Mouse (Mus musculus): ENCODE data around the gene Tmem258.
A peak's percentile ranks its signal among the peaks of the same experiment; 100 is the strongest.

Tmem258 gene

GRCm38 (mm10) chr19:10184096-10184495 is 19.7 kb upstream of the Tmem258 start:
- peak; percentile 46 for DNase-seq (ENCODE audit: low read depth, low spot score)

GRCm38 (mm10) chr19:10185876-10186275 is 17.9 kb upstream of the Tmem258 start:
- no peak for DNase-seq (ENCODE audit: low read depth, low spot score)

- DNase-seq (ENCODE audit: low read depth, low spot score) = no peak
Observed at GRCm38 (mm10) chr19:10186569-10186968, 17.2 kb upstream of the Tmem258 start.

GRCm38 (mm10) chr19:10188281-10188811 is 15.5 kb upstream of the Tmem258 start:
- peak; percentile 52 for DNase-seq (ENCODE audit: low read depth, low spot score)

GRCm38 (mm10) chr19:10189022-10189421 is 14.8 kb upstream of the Tmem258 start:
- no peak for DNase-seq (ENCODE audit: low read depth, low spot score)

- DNase-seq (ENCODE audit: low read depth, low spot score) = no peak
Observed at GRCm38 (mm10) chr19:10189940-10190339, 13.9 kb upstream of the Tmem258 start.

GRCm38 (mm10) chr19:10190796-10191195 is 13.0 kb upstream of the Tmem258 start:
- DNase-seq (ENCODE audit: low read depth, low spot score) = no peak

GRCm38 (mm10) chr19:10191326-10191725 is 12.5 kb upstream of the Tmem258 start:
- DNase-seq (ENCODE audit: low read depth, low spot score) = no peak

GRCm38 (mm10) chr19:10194337-10194736 is 9.5 kb upstream of the Tmem258 start:
- DNase-seq (ENCODE audit: low read depth, low spot score) = no peak

GRCm38 (mm10) chr19:10195252-10195651 is 8.6 kb upstream of the Tmem258 start:
- DNase-seq (ENCODE audit: low read depth, low spot score) = no peak

GRCm38 (mm10) chr19:10197130-10197529 is 6.7 kb upstream of the Tmem258 start:
- DNase-seq (ENCODE audit: low read depth, low spot score) = no peak

- no peak for DNase-seq (ENCODE audit: low read depth, low spot score)
Observed at GRCm38 (mm10) chr19:10198286-10198685, 5.5 kb upstream of the Tmem258 start.

- DNase-seq (ENCODE audit: low read depth, low spot score) = peak; percentile 68
Observed at GRCm38 (mm10) chr19:10198723-10199122, 5.1 kb upstream of the Tmem258 start.

GRCm38 (mm10) chr19:10203146-10203847 is 517 bp upstream of the Tmem258 start:
- DNase-seq (ENCODE audit: low read depth, low spot score) = no peak

- no peak for DNase-seq (ENCODE audit: low read depth, low spot score)
Observed at GRCm38 (mm10) chr19:10204616-10205001, 795 bp downstream of the Tmem258 start.

GRCm38 (mm10) chr19:10205051-10205450 is 1.2 kb downstream of the Tmem258 start:
- no peak for DNase-seq (ENCODE audit: low read depth, low spot score)

- no peak for DNase-seq (ENCODE audit: low read depth, low spot score)
Observed at GRCm38 (mm10) chr19:10208851-10209250, 5.0 kb downstream of the Tmem258 start.

GRCm38 (mm10) chr19:10210885-10211284 is 7.1 kb downstream of the Tmem258 start:
- no peak for DNase-seq (ENCODE audit: low read depth, low spot score)

GRCm38 (mm10) chr19:10213796-10214471 is 10.1 kb downstream of the Tmem258 start:
- DNase-seq (ENCODE audit: low read depth, low spot score) = no peak

- no peak for DNase-seq (ENCODE audit: low read depth, low spot score)
Observed at GRCm38 (mm10) chr19:10216101-10216500, 12.3 kb downstream of the Tmem258 start.

GRCm38 (mm10) chr19:10219108-10219507 is 15.3 kb downstream of the Tmem258 start:
- DNase-seq (ENCODE audit: low read depth, low spot score) = no peak

- DNase-seq (ENCODE audit: low read depth, low spot score) = no peak
Observed at GRCm38 (mm10) chr19:10219593-10219992, 15.8 kb downstream of the Tmem258 start.

- no peak for DNase-seq (ENCODE audit: low read depth, low spot score)
Observed at GRCm38 (mm10) chr19:10221585-10221984, 17.8 kb downstream of the Tmem258 start.
